Mouse (Mus musculus) hindbrain, embryonic 11.5 days (tissue): ENCODE results near the gene Unc50. TPM values are rescaled to one million over a fixed set of nuclear protein-coding genes. Genes with fewer than 3 reads are reported as not detected.

Source experiments
- ATAC-seq: fragments of 200-750 bp; cut with Nextera tagmentation; 2 replicates; pipeline ENCODE4 v1.8.0; 2017; ENCODE audit warnings: mild to moderate bottlenecking, moderate TSS enrichment, moderate library complexity; ENCODE audit not compliant: low FRiP score
- DNase-seq: peaks from one replicate; pipeline ENCODE4 v3.0.0-alpha.2; 2015; ENCODE audit warnings: low spot score
- H3K27ac ChIP-seq: fragments of 300-500 bp; sonication (generic); 2 replicates; pipeline ENCODE4 v1.5.1; 2014; ENCODE audit warnings: mild to moderate bottlenecking, low read depth, low read length
- H3K27me3 ChIP-seq: fragments of 300-500 bp; sonication (generic); 2 replicates; pipeline ENCODE4 v1.6.1; 2014; ENCODE audit warnings: mild to moderate bottlenecking, low read length, moderate library complexity, mixed read lengths; ENCODE audit not compliant: control insufficient read depth, insufficient read depth
- H3K36me3 ChIP-seq: fragments of 300-500 bp; sonication (generic); 2 replicates; pipeline ENCODE4 v1.6.1; 2014; ENCODE audit warnings: mild to moderate bottlenecking, low read length, moderate library complexity, mixed read lengths; ENCODE audit not compliant: control insufficient read depth, insufficient read depth
- H3K4me1 ChIP-seq: fragments of 300-500 bp; sonication (generic); replicated peaks from 2 replicates; pipeline ENCODE4 v1.6.1; 2014; ENCODE audit warnings: low read length, mixed read lengths; ENCODE audit not compliant: control insufficient read depth, insufficient read depth
- H3K4me2 ChIP-seq: fragments of 300-500 bp; sonication (generic); replicated peaks from 2 replicates; pipeline ENCODE4 v1.6.1; 2014; ENCODE audit warnings: mild to moderate bottlenecking, low read depth, low read length
- H3K4me3 ChIP-seq: fragments of 300-500 bp; sonication (generic); 2 replicates; pipeline ENCODE4 v1.5.1; 2014; ENCODE audit warnings: low read depth, low read length
- H3K9ac ChIP-seq: fragments of 300-500 bp; sonication (generic); 2 replicates; pipeline ENCODE4 v1.6.1; 2014; ENCODE audit warnings: low read depth, low read length
- H3K9me3 ChIP-seq: fragments of 300-500 bp; sonication (generic); 2 replicates; pipeline ENCODE4 v1.6.1; 2016; ENCODE audit warnings: low read length; ENCODE audit not compliant: control insufficient read depth
- WGBS: fragments of 180-500 bp; shearing (Covaris S2); extraction: QIAGEN DNeasy Blood & Tissue Kit; methylation state at CpG from one replicate; pipeline ENCODE4 v1.1.7; 2014; 5-methylcytosine and 5-hydroxymethylcytosine counted together
- polyA plus RNA-seq: library from polyadenylated mRNA; unstranded; fragments of >200 nt; fragmentation: Nextera tagmentation; extraction: Ambion mirVana; gene quantifications from 2 replicates; pipeline ENCODE4 v1.2.1, GENCODE M21; 2014

The Unc50 gene
- polyA plus RNA-seq, 1 experiment from 2014 or later: 121 TPM

DNA sequence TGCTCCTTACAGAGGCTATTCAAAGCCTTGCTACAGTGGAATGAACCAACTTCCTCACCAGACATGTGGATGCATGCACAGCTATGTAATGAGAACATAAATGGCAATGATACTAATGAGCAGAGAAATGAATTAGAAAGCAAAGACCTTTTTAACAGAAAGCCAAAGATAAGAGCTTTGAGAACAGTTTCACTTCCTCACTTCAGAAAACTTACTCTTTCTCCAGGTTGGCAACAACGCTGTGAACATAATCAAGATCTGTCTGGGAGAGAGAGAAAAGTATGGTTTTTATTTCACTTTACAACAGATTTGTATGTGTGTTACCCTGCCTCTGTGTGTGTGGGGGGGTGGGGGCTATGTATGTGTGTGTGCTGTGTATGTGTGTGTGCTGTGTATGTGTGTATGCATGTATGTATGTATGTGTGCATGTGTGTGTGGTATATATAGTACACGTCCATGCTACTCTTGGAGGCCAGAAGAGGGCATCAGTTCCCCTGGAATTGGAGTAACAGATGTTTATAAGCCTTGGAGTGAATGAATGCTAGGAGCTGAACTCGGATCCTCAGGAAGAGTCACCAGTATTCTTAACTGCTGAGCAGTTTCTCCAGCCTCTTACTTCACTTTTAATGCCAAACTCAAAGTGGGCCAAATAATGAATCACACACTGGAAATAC, 36.5 kb downstream of the Unc50 start:
- Histone ChIP-seq H3K27me3 (no peaks in the 10 kb centered on the region), H3K4me2 (no peak overlapping the region), H3K9me3 (no peaks in the 10 kb centered on the region), H3K9ac (no peak overlapping the region), H3K4me3 (no peak overlapping the region), H3K4me1 (no peaks in the 10 kb centered on the region), H3K36me3 (no peaks in the 10 kb centered on the region), H3K27ac (no peak overlapping the region)
- DNase-seq: no peak
- 84% methylated on average over 3 of the region's 3 CpGs for WGBS
- ATAC-seq: no peak

DNA sequence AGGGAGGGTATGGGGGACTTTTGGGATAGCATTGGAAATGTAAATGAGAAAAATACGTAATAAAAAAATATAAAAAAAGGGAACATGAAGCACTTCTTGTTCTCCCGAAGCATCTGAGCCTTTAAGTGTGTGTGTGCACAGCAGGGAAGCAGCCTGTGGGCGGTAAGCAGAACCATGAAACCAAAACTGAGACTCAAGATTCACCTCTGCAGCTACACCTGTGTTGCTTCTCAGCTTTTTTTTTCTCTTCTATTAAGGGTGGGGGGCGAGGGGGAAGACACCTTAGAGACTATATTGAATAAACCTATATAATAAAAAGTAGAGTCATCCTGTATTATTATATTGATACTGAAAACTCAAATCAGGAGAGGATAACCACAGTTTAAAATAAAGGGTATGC, 37.9 kb downstream of the Unc50 start:
- WGBS: 82% methylated on average over 4 of the region's 4 CpGs
- DNase-seq (no peak), ATAC-seq (no peak)
- Histone ChIP-seq H3K4me3 (no peak overlapping the region), H3K27me3 (no peaks in the 10 kb centered on the region), H3K9me3 (no peaks in the 10 kb centered on the region), H3K9ac (no peak overlapping the region), H3K4me2 (no peak overlapping the region), H3K4me1 (no peaks in the 10 kb centered on the region), H3K27ac (no peak overlapping the region), H3K36me3 (no peaks in the 10 kb centered on the region)

DNA sequence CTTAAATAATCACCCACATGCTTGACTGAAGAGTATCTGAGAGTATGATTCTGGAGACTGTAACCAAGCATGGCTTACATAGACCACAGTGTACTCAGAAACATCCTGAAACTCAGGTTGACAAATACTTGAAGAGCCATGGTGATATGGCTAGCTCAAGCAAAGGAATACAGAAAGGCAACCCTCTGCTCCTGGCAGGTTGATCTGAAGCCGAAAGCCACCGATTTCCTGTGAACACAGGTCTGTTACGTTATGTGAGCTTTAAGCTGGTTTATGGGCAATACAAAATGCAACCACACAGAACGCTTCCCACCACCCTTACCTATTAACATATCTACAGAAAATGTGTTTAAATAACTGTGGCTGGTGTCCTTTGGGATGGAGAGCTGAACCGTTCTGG, 39.1 kb downstream of the Unc50 start:
- DNase-seq (no peak), ATAC-seq (no peak)
- H3K9me3 ChIP-seq: no peaks in the 10 kb centered on the region
- H3K36me3 ChIP-seq: no peaks in the 10 kb centered on the region
- H3K4me1 ChIP-seq: no peaks in the 10 kb centered on the region
- H3K27me3 ChIP-seq: no peaks in the 10 kb centered on the region
- no peak overlapping the region for H3K4me2 ChIP-seq
- H3K27ac ChIP-seq: no peak overlapping the region
- no peak overlapping the region for H3K4me3 ChIP-seq
- 94% methylated on average over 5 of the region's 5 CpGs for WGBS
- no peak overlapping the region for H3K9ac ChIP-seq

DNA sequence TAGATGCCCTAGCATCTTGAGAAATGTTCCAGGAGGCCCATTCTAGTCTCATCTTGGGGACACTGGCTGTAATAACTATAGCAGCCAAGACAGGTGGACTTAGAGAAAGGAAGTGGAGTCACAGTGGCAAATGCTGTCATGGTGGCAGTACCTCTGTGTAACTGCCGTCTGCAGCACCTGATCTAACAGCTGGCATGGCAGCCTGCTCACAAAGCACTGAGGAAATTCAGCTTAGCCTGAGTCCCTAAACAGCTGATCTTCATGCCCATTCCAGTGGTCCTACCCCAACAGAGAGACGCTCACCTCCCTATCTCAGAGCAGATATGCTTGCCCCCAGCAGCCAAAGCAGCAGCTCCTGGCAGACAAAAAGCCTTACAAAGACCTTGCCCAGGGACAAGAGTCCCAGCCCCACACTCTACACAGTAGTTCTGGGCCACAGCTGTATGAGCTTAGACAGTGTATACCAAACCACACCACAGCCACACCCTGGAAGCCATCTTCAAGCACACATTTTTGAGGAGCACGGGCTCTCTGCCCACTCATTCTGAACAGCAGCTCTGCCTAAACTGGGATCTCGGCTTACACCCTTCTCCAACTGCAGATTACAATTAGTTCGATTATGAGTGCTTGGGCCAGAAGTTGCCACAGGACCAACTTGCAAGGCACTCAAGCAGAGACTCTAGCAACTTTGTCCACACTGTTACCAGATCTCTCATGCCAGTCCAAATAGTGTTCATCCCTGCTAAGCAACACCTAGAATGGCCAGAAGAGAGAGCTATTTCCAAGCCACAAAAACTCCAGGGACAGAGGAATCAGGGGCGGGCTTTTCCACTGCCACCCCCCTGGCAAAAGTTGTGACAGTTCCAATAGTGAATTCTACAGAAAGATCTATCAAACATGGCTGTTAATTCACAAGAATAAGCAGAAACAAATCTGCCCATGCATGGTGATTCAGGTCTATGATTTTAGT, 41.5 kb downstream of the Unc50 start:
- no peaks in the 10 kb centered on the region for H3K9me3 ChIP-seq
- WGBS: 87% methylated on average over 6 of the region's 6 CpGs
- no peak for ATAC-seq

DNA sequence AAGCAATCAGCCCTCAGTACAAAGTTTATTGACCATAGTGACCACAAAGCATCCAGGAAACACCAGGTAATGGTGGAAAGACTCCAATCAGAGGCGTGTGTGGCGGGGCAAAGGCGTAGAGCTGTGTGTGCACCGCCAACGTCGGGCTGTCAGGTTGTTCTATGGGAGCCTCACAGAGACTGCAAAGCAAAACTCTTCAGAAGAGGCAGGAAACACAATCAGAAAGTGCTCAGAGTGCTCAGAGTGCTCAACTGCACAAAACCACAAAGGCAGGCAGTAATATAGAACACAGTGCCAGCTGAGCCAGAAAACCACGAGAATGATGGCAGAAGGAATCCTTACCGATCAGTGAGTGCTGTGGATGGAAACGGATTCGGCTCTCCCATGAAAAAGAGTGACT, 43.3 kb downstream of the Unc50 start:
- H3K9ac ChIP-seq: no peak overlapping the region
- ATAC-seq (no peak), DNase-seq (no peak)
- no peaks in the 10 kb centered on the region for H3K36me3 ChIP-seq
- no peak overlapping the region for H3K4me2 ChIP-seq
- no peaks in the 10 kb centered on the region for H3K4me1 ChIP-seq
- 87% methylated on average over 10 of the region's 10 CpGs for WGBS
- H3K27me3 ChIP-seq: no peaks in the 10 kb centered on the region
- H3K9me3 ChIP-seq: no peaks in the 10 kb centered on the region
- no peak overlapping the region for H3K27ac ChIP-seq
- H3K4me3 ChIP-seq: no peak overlapping the region

More for the DNA sequence above, 41.5 kb downstream of the Unc50 start:
- H3K36me3 ChIP-seq: no peaks in the 10 kb centered on the region
- no peak overlapping the region for H3K4me3 ChIP-seq
- no peak for DNase-seq
- no peak overlapping the region for H3K27ac ChIP-seq
- H3K9ac ChIP-seq: no peak overlapping the region
- H3K27me3 ChIP-seq: no peaks in the 10 kb centered on the region
- no peak overlapping the region for H3K4me2 ChIP-seq
- H3K4me1 ChIP-seq: no peaks in the 10 kb centered on the region

DNA sequence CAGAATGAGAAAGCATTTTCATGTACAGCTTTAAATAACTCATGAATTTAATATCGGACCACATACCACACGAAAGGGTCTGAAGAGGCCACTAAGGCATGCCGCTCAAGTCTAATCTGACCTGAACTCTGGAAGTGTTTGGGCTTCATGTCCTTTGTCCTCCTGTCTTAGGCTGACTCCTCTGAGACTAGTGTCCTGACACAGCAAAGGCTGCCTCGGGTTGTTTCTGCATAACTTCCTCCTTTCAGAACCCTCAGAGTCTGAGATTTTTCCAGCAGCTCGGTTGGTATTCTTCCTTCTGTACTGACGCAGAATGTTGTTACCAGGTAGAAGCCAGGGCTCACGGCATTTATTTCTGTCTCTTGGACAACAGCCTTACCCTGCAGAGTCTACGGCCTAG, 44.1 kb downstream of the Unc50 start:
- Histone ChIP-seq H3K27me3 (no peaks in the 10 kb centered on the region), H3K36me3 (no peaks in the 10 kb centered on the region), H3K4me1 (no peaks in the 10 kb centered on the region), H3K4me2 (no peak overlapping the region), H3K4me3 (no peak overlapping the region), H3K9ac (no peak overlapping the region), H3K9me3 (no peaks in the 10 kb centered on the region), H3K27ac (no peak overlapping the region)
- no peak for ATAC-seq
- DNase-seq: no peak
- WGBS: 82% methylated on average over 8 of the region's 8 CpGs

DNA sequence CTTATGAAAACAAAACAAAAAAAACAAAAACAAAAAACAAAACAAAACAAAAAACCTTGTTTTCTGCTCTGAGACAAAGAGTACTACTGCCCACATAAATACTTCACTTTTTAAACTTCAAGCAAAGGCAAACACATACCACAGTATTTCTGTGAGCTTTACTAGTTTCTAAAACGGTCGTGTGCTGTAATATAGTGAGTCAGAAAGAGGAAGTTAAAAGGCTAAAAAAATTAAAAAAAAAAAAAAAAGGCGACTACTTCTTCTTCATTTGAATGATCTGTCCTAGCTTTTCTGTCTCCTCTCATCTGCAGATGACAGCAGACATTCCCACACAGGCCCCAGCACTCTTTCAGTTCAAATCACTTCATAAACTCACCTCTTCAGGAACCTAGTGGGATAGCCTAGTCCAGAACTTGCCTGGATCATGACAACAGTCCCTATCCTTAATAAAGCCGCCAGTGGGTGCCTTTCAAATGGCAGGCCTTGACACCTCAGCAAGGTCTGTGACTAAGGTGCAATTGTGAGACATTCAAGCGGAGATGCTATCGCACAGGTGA, 44.8 kb downstream of the Unc50 start:
- Histone ChIP-seq H3K27me3 (no peaks in the 10 kb centered on the region), H3K9ac (no peak overlapping the region), H3K9me3 (no peaks in the 10 kb centered on the region), H3K4me3 (no peak overlapping the region), H3K27ac (no peak overlapping the region), H3K4me2 (no peak overlapping the region), H3K36me3 (no peaks in the 10 kb centered on the region), H3K4me1 (no peaks in the 10 kb centered on the region)
- DNase-seq (no peak), ATAC-seq (no peak)
- WGBS: 91% methylated on average over 6 of the region's 6 CpGs

DNA sequence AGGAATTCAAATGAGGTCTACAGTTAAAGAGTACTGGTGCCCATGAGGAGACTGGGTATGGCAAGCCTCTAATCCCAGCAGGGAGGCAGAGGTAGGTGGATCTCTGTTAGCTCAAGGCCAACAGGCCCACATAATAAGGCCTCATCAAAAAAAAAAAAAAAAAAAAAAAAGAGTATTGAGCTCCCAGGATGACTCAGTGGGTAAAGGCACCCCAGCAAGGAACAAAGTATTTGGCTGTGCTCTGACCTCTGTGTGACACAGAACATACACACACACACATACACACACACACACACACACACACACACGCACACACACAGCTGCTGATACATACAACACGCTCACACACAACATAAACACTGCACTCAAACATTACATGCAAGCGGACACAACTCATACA, 45.4 kb downstream of the Unc50 start:
- Histone ChIP-seq H3K4me1 (no peaks in the 10 kb centered on the region), H3K4me3 (no peak overlapping the region), H3K4me2 (no peak overlapping the region), H3K36me3 (no peaks in the 10 kb centered on the region), H3K9me3 (no peaks in the 10 kb centered on the region), H3K27me3 (no peaks in the 10 kb centered on the region), H3K9ac (no peak overlapping the region), H3K27ac (no peak overlapping the region)
- ATAC-seq: no peak
- no peak for DNase-seq
- 93% methylated on average over 3 of the region's 3 CpGs for WGBS
